Mouse (Mus musculus) liver, embryonic 14.5 days (tissue): ENCODE measurements around the gene Tarbp2.

ENCODE experiments used
- CTCF ChIP-seq: IDR thresholded peaks from 2 replicates; pipeline ENCODE4 v1.5.1; 2016; ENCODE audit warnings: antibody characterized with exemption, low read depth, control low read depth
- EP300 ChIP-seq: IDR thresholded peaks from 2 replicates; pipeline ENCODE4 v1.6.1; 2016; ENCODE audit warnings: antibody characterized with exemption, low read depth

GRCm38 (mm10) chr15:102563061-102563460, 45.1 kb downstream of the Tarbp2 start:
- TF ChIP-seq CTCF (no peak), EP300 (no peak)
